Mouse (Mus musculus) kidney, postnatal 4 days (tissue): ENCODE measurements around the gene Lrrc18.

Experiments
- DNase-seq, 2 experiments: peaks; one replicate each; pipeline ENCODE4 v3.0.0; 2021; ENCODE audit warnings: mixed read lengths in 2 of 2

The Lrrc18 gene

GRCm38 (mm10) chr14:32991082-32991481, at the start of gene Lrrc18:
TSS of gene Lrrc18 (plus strand) at chr14:32991382.
- DNase-seq = no peak

DNA sequence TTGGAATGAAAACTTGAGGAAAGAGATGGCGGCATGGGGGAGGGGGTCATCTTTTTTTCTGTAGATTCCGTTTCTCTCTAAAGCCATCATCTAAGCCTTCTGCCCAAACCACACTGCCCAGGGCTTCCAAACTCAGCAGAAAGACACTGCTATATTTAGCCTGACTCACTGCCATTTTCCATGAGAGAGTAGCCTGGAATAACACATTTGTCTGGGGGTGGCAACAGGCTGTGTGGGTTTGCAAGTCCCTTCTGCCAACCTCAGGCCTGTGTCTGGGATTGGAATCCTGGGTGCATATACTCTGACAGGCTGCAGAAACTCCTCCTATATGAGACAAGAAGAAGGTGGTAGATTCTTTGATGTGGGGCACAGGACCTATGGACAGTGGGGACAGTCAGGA, 43.7 kb upstream of the Lrrc18 start:
- no peak for DNase-seq

GRCm38 (mm10) chr14:32950312-32951301, 40.6 kb upstream of the Lrrc18 start:
- peak; percentile 82 to 88 for DNase-seq

- DNase-seq = peak; percentile 35 to 50
Measured at GRCm38 (mm10) chr14:32956486-32956885, 34.7 kb upstream of the Lrrc18 start.

- DNase-seq = peak; percentile 42 to 59
Measured at GRCm38 (mm10) chr14:32958671-32959070, 32.5 kb upstream of the Lrrc18 start.

DNA sequence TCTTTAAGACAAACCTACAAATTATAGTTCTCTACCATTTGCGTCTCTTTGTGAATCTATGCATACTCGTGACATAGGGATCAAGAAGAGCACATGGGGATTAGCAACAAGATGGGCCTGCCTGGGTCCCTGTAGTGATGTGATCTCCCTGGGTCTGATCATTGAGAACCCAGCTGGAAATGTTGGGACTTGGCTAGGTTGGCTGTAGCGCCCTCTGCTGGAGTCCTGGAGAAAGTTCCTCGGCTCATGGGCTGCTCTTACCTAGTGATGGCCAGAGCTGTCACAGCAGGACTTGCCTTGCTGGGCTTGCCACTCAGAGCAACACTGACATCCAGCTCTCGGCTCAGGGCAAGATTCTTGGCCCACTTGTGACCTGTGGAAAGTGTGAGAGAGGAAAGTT, 30.7 kb upstream of the Lrrc18 start:
- peak; percentile 76 to 81 for DNase-seq

- no peak for DNase-seq
Measured at GRCm38 (mm10) chr14:32964742-32965141, 26.4 kb upstream of the Lrrc18 start.

GRCm38 (mm10) chr14:32970700-32971099, 20.5 kb upstream of the Lrrc18 start:
- no peak for DNase-seq

DNA sequence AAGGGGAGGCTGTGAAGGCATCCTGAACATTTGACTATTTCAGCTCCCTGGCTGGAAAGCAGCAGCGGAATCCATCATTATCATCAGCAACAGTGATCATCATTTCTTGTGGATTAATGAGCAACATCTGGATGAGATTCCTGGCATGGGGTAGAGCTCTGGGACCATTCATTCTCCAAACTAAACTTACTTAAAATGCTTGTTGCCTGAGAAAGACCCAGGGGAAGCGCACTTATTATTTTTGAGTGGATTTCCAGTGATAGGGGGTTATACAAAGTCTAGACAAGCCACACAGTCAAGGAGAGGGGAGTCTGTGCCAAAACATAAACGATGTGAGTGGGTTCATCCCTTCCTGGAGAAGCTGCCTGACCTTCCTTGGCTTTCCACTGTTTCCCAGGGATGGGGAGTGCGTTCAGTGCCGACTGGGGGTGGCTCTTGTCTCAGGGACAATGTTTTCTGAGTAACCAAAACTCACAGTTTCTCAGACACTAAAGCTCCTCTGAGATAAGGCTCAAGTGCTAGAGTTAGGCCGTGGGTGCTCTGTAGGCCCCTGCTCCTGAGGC, 6.9 kb upstream of the Lrrc18 start:
- no peak for DNase-seq

GRCm38 (mm10) chr14:32986659-32987058, 4.5 kb upstream of the Lrrc18 start:
- peak in 1 of 2 experiments; percentile 14 for DNase-seq

DNA sequence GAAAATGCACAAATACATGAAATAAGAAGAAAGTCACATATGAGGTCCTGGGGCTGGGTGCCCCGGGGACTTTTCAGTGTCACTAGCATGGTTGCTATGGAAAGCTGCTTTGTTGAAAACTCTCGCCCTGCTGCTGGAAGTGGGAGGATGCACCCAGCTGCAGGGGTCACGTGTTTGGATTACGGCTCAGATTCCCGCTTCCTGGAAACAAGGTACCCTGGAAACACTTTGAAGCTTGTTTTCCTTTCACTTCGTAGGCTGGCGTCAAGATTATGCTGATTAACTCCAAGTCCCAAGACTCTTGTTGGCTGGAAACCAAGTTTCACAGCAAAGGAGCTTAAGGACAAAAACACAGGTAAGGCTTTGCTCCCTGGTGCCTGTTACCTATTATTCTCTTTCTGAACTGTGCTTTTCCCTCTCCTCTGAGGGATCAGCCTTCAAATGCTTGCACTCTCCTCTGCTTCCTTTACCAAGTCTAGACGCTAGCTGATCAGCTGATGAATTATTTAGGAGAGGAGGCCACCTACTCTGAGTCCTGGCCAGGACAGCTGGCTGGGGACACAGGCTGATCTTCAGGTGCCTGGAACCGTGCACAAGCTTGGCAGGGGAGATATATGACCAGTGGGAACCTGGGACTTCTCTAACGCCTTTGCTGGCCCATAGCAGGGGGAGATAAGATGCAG, 3.9 kb downstream of the Lrrc18 start:
- DNase-seq = peak; percentile 33 to 64

DNA sequence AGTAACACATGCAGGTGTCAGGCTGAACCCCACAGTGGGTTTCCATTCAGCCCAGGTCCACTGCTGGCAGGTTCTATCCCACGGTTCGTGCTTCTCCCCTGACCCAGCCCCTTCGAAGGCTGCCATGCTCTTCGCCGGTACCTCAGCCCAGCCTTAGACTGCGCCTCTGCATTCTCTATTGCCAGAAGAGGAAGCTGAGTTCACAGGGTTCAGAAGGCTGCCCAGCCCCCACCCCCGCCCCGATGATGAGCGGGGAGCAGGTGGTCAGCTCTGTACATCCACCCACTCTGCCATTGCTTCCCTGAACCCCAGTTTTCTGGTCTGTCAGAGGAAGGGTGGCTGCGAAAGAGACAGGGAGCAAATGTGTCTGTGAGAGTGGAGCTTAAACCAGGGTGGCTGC, 8.3 kb downstream of the Lrrc18 start:
- DNase-seq = no peak

- DNase-seq = no peak
Measured at GRCm38 (mm10) chr14:33000112-33000979, 9.2 kb downstream of the Lrrc18 start.

DNA sequence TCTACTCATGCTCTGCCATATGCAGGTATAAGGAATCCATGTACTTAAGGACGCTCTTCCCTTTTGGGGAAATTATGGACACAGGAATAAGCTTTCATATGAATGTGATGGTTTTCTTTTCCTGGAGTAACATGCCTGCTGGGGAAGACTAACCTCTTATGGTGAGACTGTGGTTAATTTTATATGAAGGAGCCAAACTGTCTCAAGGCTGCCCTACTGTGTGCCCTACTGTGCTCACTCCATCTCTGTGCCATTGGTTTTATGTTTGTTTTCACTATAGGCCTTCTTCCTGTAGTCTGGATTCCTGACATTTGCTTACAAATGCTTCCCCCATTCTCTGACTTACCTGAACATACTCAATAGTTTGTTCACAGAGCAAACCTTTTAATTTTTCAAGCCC, 13.9 kb downstream of the Lrrc18 start:
- no peak for DNase-seq

DNA sequence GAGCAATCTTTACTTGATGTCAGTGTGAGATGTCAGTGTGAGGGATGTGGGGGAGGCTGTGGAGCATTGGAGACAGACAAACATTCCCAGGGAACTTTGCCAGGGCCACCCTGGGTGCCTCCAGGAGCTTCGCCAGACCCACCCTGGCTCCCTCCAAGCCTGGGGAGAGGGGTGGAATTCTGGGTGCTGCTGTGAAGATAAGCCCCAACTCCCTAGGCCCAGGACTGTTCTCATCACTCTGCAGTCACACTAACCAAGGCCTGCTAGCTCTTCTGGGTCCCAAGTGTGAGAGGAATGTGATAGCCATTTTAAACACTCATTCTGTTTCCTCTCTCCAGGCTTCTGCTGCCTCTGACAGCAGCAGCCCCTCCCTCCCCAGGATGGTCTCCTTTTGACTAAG, 16.5 kb downstream of the Lrrc18 start:
- no peak for DNase-seq

- no peak for DNase-seq
Measured at GRCm38 (mm10) chr14:33019050-33019449, 27.9 kb downstream of the Lrrc18 start.

- DNase-seq = no peak
Measured at GRCm38 (mm10) chr14:33019606-33020005, 28.4 kb downstream of the Lrrc18 start.

DNA sequence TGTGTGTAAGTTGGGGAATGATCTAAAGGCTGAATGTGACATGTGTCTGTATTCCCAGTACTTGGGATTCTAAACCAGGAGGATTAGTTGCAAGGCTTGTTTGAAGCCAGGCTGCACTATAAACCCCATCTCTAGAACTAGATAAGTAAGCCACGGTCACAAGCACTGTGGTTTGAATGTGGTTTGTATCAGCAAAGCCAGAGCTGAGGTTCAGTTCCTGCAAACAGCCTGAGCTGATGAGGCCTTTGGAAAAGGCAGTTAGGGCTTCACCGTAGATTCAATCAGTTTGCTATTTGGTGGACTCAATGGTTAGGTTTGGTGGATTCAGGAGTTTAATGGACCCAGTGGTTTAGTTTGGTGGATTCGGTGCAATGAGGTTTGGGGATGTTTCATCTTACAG, 39.7 kb downstream of the Lrrc18 start:
- no peak for DNase-seq

DNA sequence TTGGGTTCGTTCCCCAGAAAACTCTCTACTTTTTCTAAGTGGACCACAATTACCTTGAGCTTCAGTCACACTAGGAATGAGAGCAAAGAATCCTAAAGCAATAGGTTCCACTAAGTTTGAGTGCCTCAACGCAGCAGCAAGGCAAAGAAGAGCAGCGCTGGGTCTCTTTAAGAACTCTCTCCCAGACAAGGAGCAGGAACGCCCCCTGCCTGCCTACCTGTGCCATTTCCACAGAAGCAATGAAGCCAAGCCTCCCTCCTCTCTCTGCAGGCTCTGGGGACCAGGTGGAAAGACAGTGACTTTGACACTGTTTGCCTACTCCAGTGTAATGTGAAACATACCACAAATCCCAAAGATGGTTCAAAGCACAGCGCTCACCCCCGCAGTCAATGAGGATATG, 42.2 kb downstream of the Lrrc18 start:
- peak; percentile 73 to 74 for DNase-seq

- DNase-seq = peak; percentile 9 to 26
Measured at GRCm38 (mm10) chr14:33035386-33035785, 44.2 kb downstream of the Lrrc18 start.

DNA sequence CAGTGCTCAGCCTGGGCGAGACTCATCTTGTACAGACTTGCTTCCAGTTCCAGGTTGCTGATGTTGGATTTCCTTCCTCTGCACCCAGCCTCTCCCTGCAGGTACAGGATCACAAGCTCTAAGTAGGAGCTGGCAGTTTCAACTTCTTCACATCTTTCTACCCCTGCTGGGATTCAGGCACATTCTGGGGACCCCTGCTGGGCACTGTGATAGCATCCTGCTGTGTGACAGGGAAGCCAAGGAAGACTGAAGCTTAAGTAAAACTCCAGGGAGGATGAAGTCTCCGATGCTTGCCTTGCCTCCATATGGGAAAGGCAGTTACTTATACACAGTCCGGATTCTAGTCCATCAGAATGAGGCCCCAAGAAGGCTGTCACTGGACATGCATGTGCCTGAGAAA, 45.6 kb downstream of the Lrrc18 start:
- peak; percentile 33 to 45 for DNase-seq

DNA sequence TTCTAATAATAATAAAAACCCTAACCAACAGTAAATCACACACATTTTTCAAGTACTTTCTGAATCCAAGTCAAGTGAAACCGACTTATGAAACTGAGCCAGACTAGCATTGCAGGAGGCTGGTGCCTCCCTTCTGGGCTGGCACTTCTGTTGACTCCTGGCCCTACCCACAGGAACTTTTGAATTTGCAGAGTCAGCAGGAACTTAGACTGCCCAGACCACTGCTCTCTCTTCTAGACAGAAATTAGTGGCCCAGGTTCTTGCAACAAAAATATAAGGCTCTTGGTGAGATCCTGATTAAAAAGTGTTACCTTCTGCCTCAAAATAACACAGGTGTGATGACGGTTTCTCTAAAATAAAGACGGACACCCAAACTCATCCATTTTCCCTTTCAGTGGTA, 54.0 kb downstream of the Lrrc18 start:
- DNase-seq = no peak

GRCm38 (mm10) chr14:33053441-33053840, 62.3 kb downstream of the Lrrc18 start:
- DNase-seq = no peak
